Mouse (Mus musculus): ENCODE results near the gene Dhx34.
A peak's percentile ranks its signal among the peaks of the same experiment; 100 is the strongest.

The Dhx34 gene

GRCm38 (mm10) chr7:16208781-16209665, 12.8 kb downstream of the Dhx34 start:
- DNase-seq, result no peak

- no peak for DNase-seq
These were observed 14.3 kb downstream of the Dhx34 start for GRCm38 (mm10) chr7:16207496-16207895.

- DNase-seq, result no peak
These were observed 14.8 kb downstream of the Dhx34 start for GRCm38 (mm10) chr7:16207076-16207475.

GRCm38 (mm10) chr7:16204791-16205190, 17.0 kb downstream of the Dhx34 start:
- no peak for DNase-seq

GRCm38 (mm10) chr7:16203505-16203903, 18.3 kb downstream of the Dhx34 start:
- peak in 1 of 2 experiments; percentile 26 for DNase-seq

- DNase-seq, result peak; percentile 85 to 89
These were observed 18.9 kb downstream of the Dhx34 start for GRCm38 (mm10) chr7:16202756-16203504.

GRCm38 (mm10) chr7:16201136-16201535, 20.7 kb downstream of the Dhx34 start:
- no peak for DNase-seq

- no peak for DNase-seq
These were observed 23.3 kb downstream of the Dhx34 start for GRCm38 (mm10) chr7:16198540-16198939.

GRCm38 (mm10) chr7:16197166-16197565, 24.7 kb downstream of the Dhx34 start:
- no peak for DNase-seq

- no peak for DNase-seq
These were observed 25.2 kb downstream of the Dhx34 start for GRCm38 (mm10) chr7:16196616-16197015.

- DNase-seq, result no peak
These were observed 28.1 kb downstream of the Dhx34 start for GRCm38 (mm10) chr7:16193702-16194101.

GRCm38 (mm10) chr7:16192315-16192714, 29.5 kb downstream of the Dhx34 start:
- DNase-seq, result peak; percentile 58 to 84

- DNase-seq, result no peak
These were observed 34.3 kb downstream of the Dhx34 start for GRCm38 (mm10) chr7:16187494-16187893.

GRCm38 (mm10) chr7:16183663-16184062, 38.2 kb downstream of the Dhx34 start:
- peak in 1 of 2 experiments; percentile 67 for DNase-seq

- DNase-seq, result no peak
These were observed 43.7 kb downstream of the Dhx34 start for GRCm38 (mm10) chr7:16178114-16178513.

- no peak for DNase-seq
These were observed 46.3 kb downstream of the Dhx34 start for GRCm38 (mm10) chr7:16175542-16175931.

- peak in 1 of 2 experiments; percentile 7 for DNase-seq
These were observed 47.0 kb downstream of the Dhx34 start, which contains the start of gene Meis3 for GRCm38 (mm10) chr7:16174597-16175541. Gene Meis3 (plus strand): TSS chr7:16175090.

- DNase-seq, result no peak
These were observed 48.7 kb downstream of the Dhx34 start for GRCm38 (mm10) chr7:16173146-16173545.

- DNase-seq, result no peak
These were observed 49.2 kb downstream of the Dhx34 start for GRCm38 (mm10) chr7:16172586-16173140.

GRCm38 (mm10) chr7:16172141-16172581, 49.7 kb downstream of the Dhx34 start:
- no peak for DNase-seq

- DNase-seq, result no peak
These were observed 59.8 kb downstream of the Dhx34 start for GRCm38 (mm10) chr7:16162036-16162435.

- no peak for DNase-seq
These were observed 60.5 kb downstream of the Dhx34 start for GRCm38 (mm10) chr7:16161302-16161701.
